Mouse (Mus musculus): ENCODE data around the gene Sipa1l1.
A peak's percentile ranks its signal among the peaks of the same experiment; 100 is the strongest.
"Not testable (repeated sequence)": the region's sequence is repeated elsewhere in the genome, so short reads cannot be mapped to it uniquely, and the experiment has no call there.

Sipa1l1 gene

DNA sequence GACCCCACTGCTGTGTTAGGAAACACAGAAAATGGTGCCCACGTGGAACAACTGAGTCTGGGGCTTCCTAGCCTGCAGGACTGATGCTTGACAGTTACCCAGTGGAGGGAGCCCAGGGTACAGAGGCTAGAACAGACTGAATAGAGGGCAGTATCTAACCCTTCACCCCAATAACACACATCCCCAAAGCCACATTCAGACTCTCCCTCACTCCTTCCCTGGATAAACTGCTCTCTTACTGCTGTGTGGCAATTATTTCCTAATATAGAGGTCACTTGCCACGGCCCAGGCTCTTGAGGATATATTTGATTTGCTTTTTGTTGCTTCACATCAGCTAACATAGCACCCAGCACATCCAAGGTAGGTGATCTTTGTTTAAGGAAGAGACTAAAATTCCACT, 307.5 kb downstream of the Sipa1l1 start:
- DNase-seq (ENCODE audit: low spot score in 2 of 2): no peak

GRCm38 (mm10) chr12:82477826-82478225, 308.7 kb downstream of the Sipa1l1 start:
- no peak for DNase-seq (ENCODE audit: low spot score in 2 of 2)

- DNase-seq (ENCODE audit: low spot score in 2 of 2): no peak
These were observed 309.1 kb downstream of the Sipa1l1 start for GRCm38 (mm10) chr12:82478256-82478655.

DNA sequence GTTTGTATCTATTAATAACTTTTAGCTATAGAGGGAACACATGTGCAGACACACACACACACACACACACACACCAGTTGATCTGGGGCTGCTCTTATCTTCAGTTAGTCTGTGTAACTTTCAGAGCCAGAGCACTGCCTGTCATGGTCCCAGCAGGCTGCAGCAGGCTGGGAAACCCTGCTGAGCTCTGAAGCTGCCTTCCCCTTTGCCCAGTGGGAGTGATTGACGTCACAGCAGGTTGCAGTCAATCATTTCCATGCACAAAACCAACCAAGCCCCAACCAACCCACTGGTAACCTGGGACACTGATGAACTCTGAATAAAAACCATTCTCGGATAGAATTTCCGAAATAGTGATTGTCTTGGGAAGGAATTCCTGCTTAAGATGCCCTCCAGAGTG, 310.3 kb downstream of the Sipa1l1 start:
- DNase-seq (ENCODE audit: low spot score in 2 of 2): no peak

DNA sequence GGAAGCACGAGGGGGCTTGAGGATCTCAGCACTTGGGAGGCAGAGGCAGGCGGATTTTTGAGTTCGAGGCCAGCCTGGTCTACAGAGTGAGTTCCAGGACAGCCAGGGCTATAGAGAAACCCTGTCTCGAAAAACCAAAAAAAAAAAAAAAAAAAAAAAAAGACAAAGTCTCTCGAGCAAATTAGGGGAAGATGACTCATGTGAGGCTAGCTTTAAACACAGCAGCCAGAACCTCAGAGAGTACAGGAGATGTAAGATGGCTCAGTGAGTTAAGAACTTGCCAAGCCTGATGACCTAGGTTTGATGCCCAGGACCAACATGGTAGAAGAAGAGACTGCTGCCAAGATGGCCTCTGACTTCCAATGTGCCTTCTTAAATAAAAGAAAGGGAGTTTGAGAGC, 311.3 kb downstream of the Sipa1l1 start:
- not testable (repeated sequence) for DNase-seq (ENCODE audit: low spot score in 2 of 2)

DNA sequence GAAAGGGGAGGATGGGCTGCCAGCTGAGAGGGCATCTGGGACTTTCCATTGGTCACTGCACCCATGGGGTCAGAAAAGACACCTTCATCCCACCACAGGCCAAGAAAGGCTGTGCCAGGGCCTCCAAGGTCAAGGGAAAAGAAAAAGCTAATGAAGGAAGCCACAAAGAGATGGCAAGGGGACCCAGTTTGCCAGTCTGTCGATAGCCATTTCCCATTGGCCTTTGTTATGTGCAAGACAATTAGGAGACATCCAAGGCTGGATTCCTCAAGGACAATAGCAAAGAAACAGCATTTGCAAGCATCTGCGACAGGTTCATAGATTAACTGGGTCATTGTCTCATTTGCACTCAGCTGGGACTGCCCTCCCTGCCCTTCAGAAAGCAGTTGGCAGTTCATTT, 316.3 kb downstream of the Sipa1l1 start:
- DNase-seq (ENCODE audit: low spot score in 2 of 2): no peak

DNA sequence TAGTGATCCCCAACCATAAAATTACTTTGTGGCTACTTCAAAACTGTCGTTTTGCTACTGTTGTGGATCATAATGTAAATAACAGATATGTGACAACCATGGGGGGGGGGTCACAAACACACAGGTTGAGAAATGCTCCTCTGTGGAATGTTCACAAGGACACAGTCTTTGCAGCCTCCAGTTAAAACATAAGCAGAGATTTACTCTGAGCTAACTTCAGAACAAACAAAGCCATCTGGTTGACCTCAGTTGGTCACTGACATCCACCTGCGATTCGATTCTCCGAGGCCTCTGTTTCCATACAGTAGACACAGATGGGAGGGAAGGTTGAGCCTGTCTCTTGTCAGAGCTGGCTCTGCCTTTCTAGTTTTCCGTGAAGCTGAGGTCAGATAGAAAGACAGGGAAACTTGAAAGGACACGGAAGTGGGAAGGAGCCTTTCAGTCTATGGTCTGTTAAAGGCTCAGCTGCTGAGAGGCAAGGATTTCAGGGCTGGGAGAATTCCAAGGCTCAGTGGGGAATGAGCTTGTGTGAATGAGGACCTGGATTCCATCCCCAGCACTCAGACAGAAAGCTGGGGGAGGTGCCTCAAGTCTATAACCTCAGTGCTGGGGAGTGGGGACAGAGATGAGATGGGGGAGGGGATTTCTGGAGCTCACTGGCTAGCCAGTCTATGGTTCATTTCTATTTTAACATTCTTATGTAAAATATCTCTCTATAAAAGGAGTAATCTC, 317.9 kb downstream of the Sipa1l1 start:
- no peak for DNase-seq (ENCODE audit: low spot score in 2 of 2)

DNA sequence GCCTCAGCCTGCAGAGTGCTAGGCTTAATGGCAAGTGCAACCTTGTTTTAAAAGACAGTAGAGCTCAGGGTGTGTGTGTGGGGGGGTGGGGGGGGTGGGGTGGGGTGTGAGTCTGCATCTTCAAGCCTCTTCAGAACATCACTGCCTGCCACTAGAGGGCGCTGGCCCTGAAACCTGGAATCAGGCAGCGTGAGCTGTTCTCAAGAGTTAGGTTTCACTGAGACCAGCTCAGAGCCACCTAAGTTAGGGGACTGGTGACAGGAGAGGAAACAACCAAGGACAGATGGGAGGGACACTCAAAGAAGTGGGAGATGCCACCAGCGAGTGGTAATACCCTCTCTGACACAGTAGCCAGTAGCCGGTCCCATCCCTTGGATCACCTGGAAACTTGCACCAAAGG, 320.0 kb downstream of the Sipa1l1 start:
- peak; percentile 44 to 55 for DNase-seq (ENCODE audit: low spot score in 2 of 2)

DNA sequence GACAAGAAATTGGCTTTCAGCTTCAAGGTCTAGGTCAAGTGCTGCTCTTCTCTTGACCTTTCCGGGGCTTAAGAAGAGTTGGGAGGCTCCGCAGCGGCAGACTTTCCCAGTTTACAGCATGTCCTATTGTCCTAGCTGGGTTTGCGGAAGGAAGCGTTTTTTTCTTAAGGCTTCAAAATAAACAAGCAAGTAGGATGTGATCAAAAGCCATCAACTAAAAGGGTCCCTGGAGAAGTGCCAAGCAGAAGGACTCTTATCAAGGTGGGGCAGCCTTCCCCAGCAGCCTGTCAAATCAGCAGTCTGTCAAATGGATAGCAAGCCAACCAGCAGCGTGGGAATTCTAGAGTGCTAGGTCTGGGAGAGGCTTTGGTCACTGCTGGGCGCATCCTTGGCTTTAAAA, 320.5 kb downstream of the Sipa1l1 start:
- DNase-seq (ENCODE audit: low spot score in 2 of 2): no peak

GRCm38 (mm10) chr12:82492456-82492855, 323.3 kb downstream of the Sipa1l1 start:
- no peak for DNase-seq (ENCODE audit: low spot score in 2 of 2)

- DNase-seq (ENCODE audit: low spot score in 2 of 2): not testable (repeated sequence)
These were observed 324.1 kb downstream of the Sipa1l1 start for GRCm38 (mm10) chr12:82493260-82493659.

GRCm38 (mm10) chr12:82495936-82496335, 326.8 kb downstream of the Sipa1l1 start:
- DNase-seq (ENCODE audit: low spot score in 2 of 2): no peak

DNA sequence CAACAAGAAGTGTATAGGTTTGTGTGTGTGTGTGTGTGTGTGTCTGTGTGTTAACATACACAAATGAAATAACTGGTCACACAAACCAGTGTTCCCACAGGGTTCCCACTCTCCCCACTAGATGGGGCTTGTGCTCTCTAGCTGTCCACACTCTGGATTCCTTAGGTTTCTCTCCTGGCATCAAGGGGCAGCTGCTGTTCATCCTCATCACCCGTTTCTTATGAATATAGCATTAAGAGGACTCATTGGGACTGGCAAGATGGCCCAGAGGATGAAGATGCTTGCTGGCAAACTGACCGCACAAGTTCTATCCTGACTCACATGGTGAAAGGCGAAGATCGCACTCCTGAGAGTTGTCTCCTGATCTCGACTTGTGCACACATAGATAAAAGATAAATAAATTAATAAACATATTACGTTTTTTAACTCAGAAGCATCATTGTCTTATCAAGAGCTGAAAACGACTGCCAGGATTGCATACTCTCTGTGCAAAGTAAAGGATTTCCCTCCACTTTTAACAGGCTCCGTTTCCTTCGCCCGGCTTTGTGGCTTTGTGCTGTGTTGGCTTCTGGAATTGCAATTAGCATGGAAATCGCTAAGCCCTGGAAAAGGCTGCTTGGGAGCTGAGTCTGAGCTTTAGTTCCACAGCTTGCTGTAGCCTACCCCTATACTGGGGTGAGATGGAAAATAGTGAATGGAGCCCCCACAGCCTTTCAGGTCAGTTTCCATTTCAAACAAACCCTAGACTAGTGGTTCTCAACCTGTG, 328.9 kb downstream of the Sipa1l1 start:
- no peak for DNase-seq (ENCODE audit: low spot score in 2 of 2)

DNA sequence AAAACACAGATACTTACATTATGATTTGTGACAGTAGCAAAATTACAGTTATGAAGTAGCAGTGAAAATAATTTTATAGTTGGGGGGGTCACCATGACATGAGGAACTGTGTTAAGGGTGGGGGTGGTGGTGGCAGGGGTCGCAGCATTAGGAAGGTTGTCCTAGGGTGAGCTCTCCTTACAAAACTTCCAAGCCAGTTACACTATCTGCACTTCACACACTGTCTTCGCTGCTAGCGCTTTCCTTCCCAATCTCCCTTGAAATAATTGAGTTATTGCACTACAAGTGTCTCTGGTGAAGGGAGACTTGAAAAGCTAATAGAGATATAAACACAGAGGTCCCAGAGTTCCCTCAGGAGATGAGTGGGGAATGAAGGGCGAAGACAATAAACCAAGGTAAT, 329.6 kb downstream of the Sipa1l1 start:
- DNase-seq (ENCODE audit: low spot score in 2 of 2): no peak

- DNase-seq (ENCODE audit: low spot score in 2 of 2): no peak
These were observed 330.6 kb downstream of the Sipa1l1 start for GRCm38 (mm10) chr12:82499731-82500130.

Data from natural killer cell, adult 2 months (primary cell).